Mouse (Mus musculus) liver, postnatal 0 days (tissue): ENCODE results near the gene Myo1d.

Source experiments
- CTCF ChIP-seq: sonication (generic); IDR thresholded peaks from 2 replicates; pipeline ENCODE4 v1.5.1; 2016; ENCODE audit warnings: antibody characterized with exemption, low read depth
- EP300 ChIP-seq: IDR thresholded peaks from 2 replicates; pipeline ENCODE4 v1.6.1; 2016; ENCODE audit warnings: antibody characterized with exemption, low read depth, mild to moderate bottlenecking

- TF ChIP-seq CTCF (peak; percentile 65), EP300 (no peak)
Measured at GRCm38 (mm10) chr11:80474175-80474691, 305.6 kb downstream of the Myo1d start.
